Mouse (Mus musculus): Measurements from ENCODE around the gene Il9r.
A peak's percentile ranks its signal among the peaks of the same experiment; 100 is the strongest.

Il9r gene

GRCm38 (mm10) chr11:32200075-32200601 is at the start of gene Il9r:
Gene Il9r (minus strand): TSS chr11:32200279.
- no peak for DNase-seq (ENCODE audit: low spot score in 2 of 2)

DNA sequence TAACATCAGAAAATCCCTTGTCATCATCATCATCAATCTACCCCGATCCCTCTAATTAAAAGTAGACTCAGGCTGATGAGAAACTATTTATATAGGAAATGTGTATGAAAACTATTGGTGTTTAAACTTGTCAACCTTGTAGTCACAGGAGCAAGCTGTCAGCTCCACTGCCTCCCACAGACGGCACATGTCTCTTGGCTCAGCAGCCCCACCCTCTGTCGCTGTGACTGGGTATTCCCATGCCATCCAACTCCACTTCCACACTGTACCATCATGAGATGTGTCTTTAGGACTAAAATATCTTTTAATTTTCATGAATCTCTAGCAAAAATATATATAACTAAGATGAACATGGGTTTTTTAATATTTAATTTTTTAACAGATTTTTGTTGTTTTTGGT is 48.3 kb upstream of the Il9r start:
- no peak for DNase-seq (ENCODE audit: low spot score in 2 of 2)

DNA sequence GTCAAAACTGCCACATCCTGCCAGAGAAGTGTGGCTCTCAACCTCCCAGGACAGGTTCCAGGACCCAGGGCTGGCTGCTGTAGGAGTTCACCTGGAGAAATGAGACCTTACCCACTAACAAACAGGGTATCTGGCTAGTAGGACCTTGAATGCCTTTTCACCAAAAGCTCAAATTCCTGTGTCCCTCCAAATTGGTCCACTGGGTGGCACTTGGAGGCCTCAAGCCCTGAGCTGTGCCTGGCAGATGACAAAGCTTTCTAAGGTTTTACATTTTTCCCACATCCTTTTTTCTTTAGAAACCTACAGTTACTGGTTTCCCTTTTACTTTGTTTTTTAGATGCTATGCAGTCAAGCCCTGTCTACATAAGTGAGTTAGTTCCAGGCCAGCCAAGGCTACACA is 47.0 kb upstream of the Il9r start:
- DNase-seq (ENCODE audit: low spot score in 2 of 2) = no peak

- DNase-seq (ENCODE audit: low spot score in 2 of 2) = no peak
Measured at GRCm38 (mm10) chr11:32245614-32246013, 45.5 kb upstream of the Il9r start.

DNA sequence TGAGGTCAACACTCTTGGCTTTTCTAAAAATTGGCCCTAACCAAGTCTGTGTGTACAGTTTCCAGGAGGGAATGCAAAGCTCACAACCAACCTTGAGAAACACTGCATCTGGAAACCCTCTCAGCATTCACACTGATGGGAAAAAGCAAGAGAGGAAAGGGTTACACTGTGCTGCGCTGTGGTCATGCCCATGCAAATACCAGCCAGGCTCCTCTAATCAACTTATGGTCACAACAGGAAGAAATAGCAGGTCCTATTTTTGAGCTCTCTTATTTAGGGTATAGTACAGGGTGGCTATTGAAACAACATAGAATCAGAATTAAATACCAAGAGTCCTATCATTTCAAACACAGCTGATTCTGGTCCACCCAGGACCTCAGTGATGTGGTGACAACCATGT is 44.5 kb upstream of the Il9r start:
- no peak for DNase-seq (ENCODE audit: low spot score in 2 of 2)

DNA sequence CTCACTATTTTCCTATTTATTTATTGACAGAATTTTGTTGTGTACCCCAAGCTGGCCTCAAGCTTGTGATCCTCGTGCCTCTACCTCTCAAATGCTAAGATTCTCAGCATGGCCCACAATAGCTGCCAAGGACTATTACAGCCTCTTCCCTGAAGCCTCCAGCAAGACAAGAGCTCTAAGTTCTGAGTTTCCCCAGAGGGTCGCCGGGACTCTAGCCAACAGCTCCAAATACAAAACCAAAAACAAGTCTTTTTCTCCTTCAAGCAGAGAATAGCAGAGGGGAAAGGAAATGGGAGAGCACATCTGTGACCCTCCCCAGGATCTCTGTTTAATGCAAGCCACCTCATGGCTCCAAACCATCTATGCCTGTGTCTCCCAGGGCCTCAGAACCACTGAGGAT is 44.0 kb upstream of the Il9r start:
- DNase-seq (ENCODE audit: low spot score in 2 of 2) = no peak

GRCm38 (mm10) chr11:32243205-32243955 is 43.3 kb upstream of the Il9r start:
- DNase-seq (ENCODE audit: low spot score in 2 of 2) = no peak

DNA sequence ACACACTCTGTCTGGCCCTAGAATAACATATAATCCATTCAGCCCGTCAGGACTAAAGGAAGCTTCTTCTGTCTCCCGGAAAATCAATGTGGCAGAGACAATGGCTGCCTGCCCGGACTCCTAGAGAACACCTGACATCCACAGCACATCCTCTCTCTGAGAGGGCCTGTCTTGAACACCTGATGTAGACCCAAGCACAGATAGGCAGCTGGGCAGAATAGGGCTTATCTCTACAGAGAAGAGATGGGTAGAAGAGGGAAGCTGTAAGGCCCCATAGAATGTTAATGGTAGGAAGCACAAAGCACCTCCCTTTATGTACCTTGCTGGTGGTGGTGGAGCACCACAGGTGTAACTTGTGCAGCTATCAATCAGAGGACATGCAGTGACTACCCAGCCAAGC is 42.1 kb upstream of the Il9r start:
- DNase-seq (ENCODE audit: low spot score in 2 of 2) = no peak

DNA sequence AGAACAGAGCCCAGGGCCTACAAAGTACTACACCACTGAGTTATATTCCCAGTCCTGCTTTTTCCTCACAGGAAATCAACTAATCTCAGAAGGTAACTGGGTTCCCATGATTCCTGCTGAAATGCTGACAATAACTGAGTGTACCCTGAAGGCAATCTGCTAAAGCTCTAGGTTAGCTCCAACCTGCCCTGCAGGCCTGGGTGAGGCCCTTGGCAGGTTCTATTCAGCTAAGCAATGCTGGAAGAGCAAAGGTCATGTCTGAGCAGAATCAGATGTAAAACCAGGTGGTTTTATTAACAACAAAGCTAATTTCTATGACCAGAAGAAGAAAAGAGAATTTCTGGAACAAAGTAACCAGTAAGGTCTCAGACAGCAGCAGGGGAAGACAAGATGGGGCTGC is 41.3 kb upstream of the Il9r start:
- no peak for DNase-seq (ENCODE audit: low spot score in 2 of 2)

DNA sequence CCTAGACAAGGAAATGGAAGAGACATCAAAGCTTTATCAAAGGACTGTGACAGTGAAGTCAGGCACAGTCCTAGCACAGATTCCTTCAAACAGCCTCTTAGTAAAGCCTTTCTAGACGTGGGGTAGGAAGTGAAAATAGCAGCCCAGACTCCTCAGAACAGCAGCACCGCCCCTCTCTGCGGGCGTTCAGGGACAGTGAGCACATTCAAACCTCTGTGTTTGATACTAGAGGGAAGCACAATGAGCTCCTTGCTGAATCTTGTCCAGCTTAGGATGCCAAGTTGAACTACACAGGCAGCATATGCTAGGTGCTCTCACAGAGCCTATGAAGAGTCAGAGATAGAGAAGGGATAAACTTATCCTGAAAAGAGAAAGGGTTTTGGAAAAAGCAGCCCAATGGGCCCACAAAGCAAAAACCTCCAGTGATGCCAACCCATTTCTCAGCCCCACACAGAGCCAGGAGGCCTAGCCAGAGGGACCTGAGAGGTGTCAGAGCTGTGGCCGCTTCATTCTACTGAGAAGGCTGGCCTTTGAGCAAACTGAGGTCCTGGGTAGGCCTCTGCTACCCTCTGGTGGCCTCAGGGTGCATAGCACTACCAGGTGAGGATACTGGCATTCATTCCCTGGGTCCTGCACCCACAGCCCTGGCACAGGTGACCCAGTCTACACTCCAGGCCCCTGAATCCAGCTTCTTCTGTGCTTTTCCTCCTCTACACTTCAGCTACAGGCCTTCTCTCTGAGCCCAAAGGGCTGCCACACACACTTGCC is 38.2 kb upstream of the Il9r start:
- DNase-seq (ENCODE audit: low spot score in 2 of 2) = peak in 1 of 2 experiments; percentile 84

DNA sequence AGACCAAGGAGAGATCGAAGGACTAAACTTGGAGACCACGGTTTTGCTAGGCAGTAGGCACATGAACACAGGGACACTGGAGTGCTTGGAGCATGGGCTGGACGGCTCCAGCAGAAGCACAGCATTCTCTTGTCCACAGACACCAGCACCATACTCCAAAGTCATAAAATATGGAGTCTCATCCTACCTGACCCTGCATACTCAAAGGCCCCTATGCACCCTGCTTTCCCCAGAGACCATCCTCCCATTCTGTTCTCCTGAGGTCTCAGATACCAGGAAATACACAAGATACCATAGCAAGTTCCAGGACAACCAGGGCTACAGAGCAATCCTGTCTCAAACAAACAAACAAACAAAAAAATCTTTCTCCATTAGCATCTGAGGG is 37.3 kb upstream of the Il9r start:
- DNase-seq (ENCODE audit: low spot score in 2 of 2) = no peak

- DNase-seq (ENCODE audit: low spot score in 2 of 2) = no peak
Measured at GRCm38 (mm10) chr11:32236712-32237410, 36.8 kb upstream of the Il9r start.

- DNase-seq (ENCODE audit: low spot score in 2 of 2) = no peak
Measured at GRCm38 (mm10) chr11:32236132-32236531, 36.1 kb upstream of the Il9r start.

GRCm38 (mm10) chr11:32235646-32236045 is 35.6 kb upstream of the Il9r start:
- DNase-seq (ENCODE audit: low spot score in 2 of 2) = peak in 1 of 2 experiments; percentile 72

GRCm38 (mm10) chr11:32234816-32235485 is 34.9 kb upstream of the Il9r start:
- DNase-seq (ENCODE audit: low spot score in 2 of 2) = no peak

GRCm38 (mm10) chr11:32233895-32234294 is 33.8 kb upstream of the Il9r start:
- DNase-seq (ENCODE audit: low spot score in 2 of 2) = no peak

GRCm38 (mm10) chr11:32232848-32233247 is 32.8 kb upstream of the Il9r start:
- no peak for DNase-seq (ENCODE audit: low spot score in 2 of 2)

DNA sequence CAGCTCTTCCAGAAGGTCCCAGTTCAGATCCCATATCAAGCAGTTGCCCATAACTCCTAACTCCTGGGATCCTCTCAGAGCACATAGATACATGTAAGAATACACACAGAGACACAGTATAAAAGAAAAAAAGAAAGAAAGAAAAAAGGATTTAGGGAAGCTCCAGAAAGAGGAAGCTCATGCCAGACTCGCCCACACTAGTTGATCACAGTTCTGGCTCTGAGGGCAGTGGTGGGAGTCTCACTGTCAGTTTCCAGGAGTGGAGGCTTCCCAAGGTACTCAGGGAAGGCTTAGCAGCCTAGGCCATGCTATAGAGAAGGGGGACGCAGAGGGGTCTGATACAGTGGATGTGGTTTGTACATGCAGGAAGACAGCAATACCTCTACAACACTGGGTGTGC is 31.0 kb upstream of the Il9r start:
- peak in 1 of 2 experiments; percentile 64 for DNase-seq (ENCODE audit: low spot score in 2 of 2)

GRCm38 (mm10) chr11:32230220-32230619 is 30.1 kb upstream of the Il9r start:
- DNase-seq (ENCODE audit: low spot score in 2 of 2) = peak in 1 of 2 experiments; percentile 60

DNA sequence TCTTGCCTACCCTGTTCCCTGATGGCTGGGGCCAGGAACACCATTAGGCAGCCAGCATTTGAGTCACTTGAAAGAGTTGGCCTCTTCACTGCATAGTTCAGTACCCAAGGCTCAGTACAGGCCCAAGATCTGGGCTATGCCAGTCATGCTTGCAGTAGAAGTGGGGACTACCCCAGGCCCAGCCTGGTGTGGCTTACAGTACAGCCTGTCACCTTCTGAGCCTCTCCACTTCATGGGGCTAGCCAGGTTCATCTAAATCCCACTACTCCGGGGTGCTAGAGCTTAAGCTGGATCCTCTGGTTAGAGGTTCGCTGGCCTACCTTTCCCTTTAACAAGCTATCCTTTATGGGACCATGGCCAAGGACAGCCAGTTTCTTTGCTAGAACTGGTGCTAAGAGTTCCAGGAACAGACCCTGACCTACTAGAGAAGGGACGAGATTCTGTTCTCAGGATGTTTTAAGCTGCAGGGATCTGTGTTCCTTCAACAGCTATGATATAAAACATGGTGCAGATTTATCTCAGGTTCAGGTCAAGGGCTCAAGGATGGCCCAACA is 28.3 kb upstream of the Il9r start:
- DNase-seq (ENCODE audit: low spot score in 2 of 2) = no peak

- DNase-seq (ENCODE audit: low spot score in 2 of 2) = no peak
Measured at GRCm38 (mm10) chr11:32227555-32227954, 27.5 kb upstream of the Il9r start.

- no peak for DNase-seq (ENCODE audit: low spot score in 2 of 2)
Measured at GRCm38 (mm10) chr11:32227041-32227440, 27.0 kb upstream of the Il9r start.
